Mouse (Mus musculus) thymus, postnatal 10 days (tissue): ENCODE results near the gene Slco4a1.

Experiments
- DNase-seq, 2 experiments: peaks; one replicate each; pipeline ENCODE4 v3.0.0; 2021; ENCODE audit warnings: low spot score in 2 of 2

Gene Slco4a1

GRCm38 (mm10) chr2:180501217-180501967 is 45.3 kb downstream of the Slco4a1 start:
- DNase-seq: no peak

- DNase-seq: no peak
These were observed 50.2 kb downstream of the Slco4a1 start for GRCm38 (mm10) chr2:180506281-180506680.

GRCm38 (mm10) chr2:180508455-180509115 is 52.5 kb downstream of the Slco4a1 start:
- DNase-seq: no peak

GRCm38 (mm10) chr2:180510867-180511266 is 54.8 kb downstream of the Slco4a1 start:
- DNase-seq: no peak

GRCm38 (mm10) chr2:180511875-180512661 is 56.0 kb downstream of the Slco4a1 start:
- no peak for DNase-seq

- DNase-seq: no peak
These were observed 57.0 kb downstream of the Slco4a1 start for GRCm38 (mm10) chr2:180513019-180513418.

- no peak for DNase-seq
These were observed 57.8 kb downstream of the Slco4a1 start for GRCm38 (mm10) chr2:180513835-180514234.

- no peak for DNase-seq
These were observed 65.6 kb downstream of the Slco4a1 start for GRCm38 (mm10) chr2:180521437-180522221.

GRCm38 (mm10) chr2:180522825-180523224 is 66.8 kb downstream of the Slco4a1 start:
- DNase-seq: no peak
